Mouse (Mus musculus) gonadal fat pad, adult 2 months (tissue): ENCODE results near the gene Rnase9. TPM values are rescaled to one million over a fixed set of nuclear protein-coding genes. Genes with fewer than 3 reads are reported as not detected.

Experiments
- DNase-seq: peaks from one replicate; pipeline ENCODE4 v3.0.0-alpha.2; 2012; ENCODE audit warnings: low read depth
- polyA plus RNA-seq: library from polyadenylated mRNA; depleted of rRNA; stranded (reverse); fragments of >200 nt; gene quantifications from 2 replicates; pipeline ENCODE4 v1.2.3, GENCODE M21; 2012; rRNA removed

Rnase9 gene
- polyA plus RNA-seq, result 470 and 637 TPM in 2 replicates

GRCm38 (mm10) chr14:51041769-51042168 lies at the start of gene Rnase9:
Rnase9 (minus strand) TSS chr14:51041869.
- DNase-seq, result no peak

- no peak for DNase-seq
Measured at GRCm38 (mm10) chr14:51090077-51090781, 48.6 kb upstream of the Rnase9 start.

- DNase-seq, result no peak
Measured at GRCm38 (mm10) chr14:51089674-51090076, 48.0 kb upstream of the Rnase9 start.

GRCm38 (mm10) chr14:51088970-51089673 lies 47.5 kb upstream of the Rnase9 start:
- no peak for DNase-seq

- no peak for DNase-seq
Measured at GRCm38 (mm10) chr14:51088166-51088969, 46.7 kb upstream of the Rnase9 start.

GRCm38 (mm10) chr14:51087762-51088161 lies 46.1 kb upstream of the Rnase9 start:
- no peak for DNase-seq

- DNase-seq, result no peak
Measured at GRCm38 (mm10) chr14:51085911-51086310, 44.2 kb upstream of the Rnase9 start.

GRCm38 (mm10) chr14:51085086-51085485 lies 43.4 kb upstream of the Rnase9 start:
- no peak for DNase-seq

GRCm38 (mm10) chr14:51083805-51084204 lies 42.1 kb upstream of the Rnase9 start:
- no peak for DNase-seq

- DNase-seq, result no peak
Measured at GRCm38 (mm10) chr14:51082599-51083581, 41.2 kb upstream of the Rnase9 start.

- DNase-seq, result no peak
Measured at GRCm38 (mm10) chr14:51081035-51081434, 39.4 kb upstream of the Rnase9 start.

GRCm38 (mm10) chr14:51079180-51079579 lies 37.5 kb upstream of the Rnase9 start:
- no peak for DNase-seq

- DNase-seq, result no peak
Measured at GRCm38 (mm10) chr14:51074335-51074734, 32.7 kb upstream of the Rnase9 start, which contains the start of gene Olfr750. Olfr750 (minus strand) TSS chr14:51074435.

- DNase-seq, result no peak
Measured at GRCm38 (mm10) chr14:51069617-51070016, 27.9 kb upstream of the Rnase9 start.

- DNase-seq, result no peak
Measured at GRCm38 (mm10) chr14:51068956-51069355, 27.3 kb upstream of the Rnase9 start.

- DNase-seq, result no peak
Measured at GRCm38 (mm10) chr14:51060761-51061160, 19.1 kb upstream of the Rnase9 start.

- DNase-seq, result no peak
Measured at GRCm38 (mm10) chr14:51057401-51057831, 15.7 kb upstream of the Rnase9 start, which contains the start of gene Rnase12. Rnase12 (minus strand) TSS chr14:51057661.

- DNase-seq, result no peak
Measured at GRCm38 (mm10) chr14:51054243-51055237, 12.9 kb upstream of the Rnase9 start.

GRCm38 (mm10) chr14:51053176-51053575 lies 11.5 kb upstream of the Rnase9 start:
- DNase-seq, result peak; percentile 99

GRCm38 (mm10) chr14:51051941-51052340 lies 10.3 kb upstream of the Rnase9 start:
- no peak for DNase-seq
